Mouse (Mus musculus): ENCODE measurements around the gene Adm. TPM values are rescaled to one million over a fixed set of nuclear protein-coding genes. Genes with fewer than 3 reads are reported as not detected.
"Not testable (repeated sequence)": the region's sequence is repeated elsewhere in the genome, so short reads cannot be mapped to it uniquely, and the experiment has no call there.

Adm gene
- polyA plus RNA-seq (2012; fragmentation: generic; extraction: Trizol): 1.2 TPM

- no peak within 1 kb of the TSS for H3ac ChIP-seq (ENCODE audit: control insufficient read depth, insufficient read length)
- H3K79me2 ChIP-seq (ENCODE audit: control insufficient read depth, insufficient read depth): no peaks in the 10 kb centered on the region
- peak; percentile 64 for TF ChIP-seq POLR2AphosphoS2 (IDR thresholded peaks at IDR 0.05; ENCODE audit: insufficient read length, low read depth)
- peak; percentile 65 for TF ChIP-seq POLR2A (IDR thresholded peaks at IDR 0.05; ENCODE audit: insufficient read length, low read depth)
- no peak for TF ChIP-seq SRF (IDR thresholded peaks at IDR 0.05; ENCODE audit: control insufficient read depth, insufficient read length, low read depth)
- no peaks in the 10 kb centered on the region for H3K36me3 ChIP-seq (ENCODE audit: control insufficient read depth, insufficient read depth)
- peak within 1 kb of the TSS; percentile 56 for H3K4me2 ChIP-seq (ENCODE audit: low read depth)
- H3K4me3 ChIP-seq: peak within 1 kb of the TSS; percentile 20
- no peaks in the 10 kb centered on the region for H3K27me3 ChIP-seq (ENCODE audit: control insufficient read depth, insufficient read depth, insufficient read length)
Measured at GRCm38 (mm10) chr7:110627486-110628272, at the start of gene Adm. Gene Adm (plus strand): TSS chr7:110627661.

- no peak for TF ChIP-seq TCF12 (IDR thresholded peaks at IDR 0.05; ENCODE audit: insufficient read depth, poor library complexity, severe bottlenecking)
- TF ChIP-seq MAX (IDR thresholded peaks at IDR 0.05; ENCODE audit: low read depth): no peak
- no peak for TF ChIP-seq MYOD1 (IDR thresholded peaks at IDR 0.05; ENCODE audit: control insufficient read depth in 1 of 3, insufficient read length in 2 of 3, low read depth in 2 of 3)
- no peak for TF ChIP-seq E2F4 (IDR thresholded peaks at IDR 0.05; ENCODE audit: insufficient read depth)
- TF ChIP-seq USF1 (IDR thresholded peaks at IDR 0.05; ENCODE audit: low read depth): no peak
- TF ChIP-seq REST (IDR thresholded peaks at IDR 0.05; ENCODE audit: insufficient read depth, insufficient read length): no peak
- TF ChIP-seq POLR2AphosphoS2 (IDR thresholded peaks at IDR 0.05; ENCODE audit: insufficient read length, low read depth): no peak
- no peak for TF ChIP-seq CEBPB (IDR thresholded peaks at IDR 0.05; ENCODE audit: insufficient read depth, poor library complexity, severe bottlenecking)
- no peak for TF ChIP-seq TCF3 (IDR thresholded peaks at IDR 0.05; ENCODE audit: insufficient read length, low read depth)
- no peak for TF ChIP-seq SRF (IDR thresholded peaks at IDR 0.05; ENCODE audit: control insufficient read depth, insufficient read length, low read depth)
- TF ChIP-seq POLR2A (IDR thresholded peaks at IDR 0.05; ENCODE audit: insufficient read length, low read depth): no peak
- TF ChIP-seq MYOG (IDR thresholded peaks at IDR 0.05; ENCODE audit: control insufficient read depth in 1 of 3, insufficient read depth in 1 of 3, insufficient read length in 2 of 3, low read depth in 2 of 3): no peak
- Histone ChIP-seq H3ac (ENCODE audit: control insufficient read depth, insufficient read length) (no peak overlapping the region), H3K79me2 (ENCODE audit: control insufficient read depth, insufficient read depth) (peaks cover 10% of the 10 kb centered on the region), H3K27me3 (ENCODE audit: control insufficient read depth, insufficient read depth, insufficient read length) (no peaks in the 10 kb centered on the region), H3K36me3 (ENCODE audit: control insufficient read depth, insufficient read depth) (peaks cover 4% of the 10 kb centered on the region), H3K4me2 (ENCODE audit: low read depth) (no peak overlapping the region), H3K4me3 (no peak overlapping the region)
Measured at GRCm38 (mm10) chr7:110583705-110584104, 43.8 kb upstream of the Adm start.

GRCm38 (mm10) chr7:110584159-110584558 lies 43.3 kb upstream of the Adm start:
- Histone ChIP-seq H3K4me3 (no peak overlapping the region), H3K27me3 (ENCODE audit: control insufficient read depth, insufficient read depth, insufficient read length) (no peaks in the 10 kb centered on the region), H3K79me2 (ENCODE audit: control insufficient read depth, insufficient read depth) (peaks cover 10% of the 10 kb centered on the region), H3ac (ENCODE audit: control insufficient read depth, insufficient read length) (no peak overlapping the region), H3K4me2 (ENCODE audit: low read depth) (no peak overlapping the region), H3K36me3 (ENCODE audit: control insufficient read depth, insufficient read depth) (peaks cover 4% of the 10 kb centered on the region)
- TF ChIP-seq REST (IDR thresholded peaks at IDR 0.05; ENCODE audit: insufficient read depth, insufficient read length) (no peak), USF1 (IDR thresholded peaks at IDR 0.05; ENCODE audit: low read depth) (no peak), TCF3 (IDR thresholded peaks at IDR 0.05; ENCODE audit: insufficient read length, low read depth) (no peak), TCF12 (IDR thresholded peaks at IDR 0.05; ENCODE audit: insufficient read depth, poor library complexity, severe bottlenecking) (no peak), POLR2A (IDR thresholded peaks at IDR 0.05; ENCODE audit: insufficient read length, low read depth) (no peak)

GRCm38 (mm10) chr7:110585250-110585649 lies 42.2 kb upstream of the Adm start:
- no peaks in the 10 kb centered on the region for H3K27me3 ChIP-seq (ENCODE audit: control insufficient read depth, insufficient read depth, insufficient read length)
- peaks cover 4% of the 10 kb centered on the region for H3K36me3 ChIP-seq (ENCODE audit: control insufficient read depth, insufficient read depth)
- H3K79me2 ChIP-seq (ENCODE audit: control insufficient read depth, insufficient read depth): peaks cover 10% of the 10 kb centered on the region
- no peak overlapping the region for H3ac ChIP-seq (ENCODE audit: control insufficient read depth, insufficient read length)
- no peak for TF ChIP-seq SRF (IDR thresholded peaks at IDR 0.05; ENCODE audit: control insufficient read depth, insufficient read length, low read depth)
- no peak for TF ChIP-seq CEBPB (IDR thresholded peaks at IDR 0.05; ENCODE audit: insufficient read depth, poor library complexity, severe bottlenecking)
- no peak for TF ChIP-seq MYOG (IDR thresholded peaks at IDR 0.05; ENCODE audit: control insufficient read depth in 1 of 3, insufficient read depth in 1 of 3, insufficient read length in 2 of 3, low read depth in 2 of 3)
- no peak for TF ChIP-seq POLR2AphosphoS2 (IDR thresholded peaks at IDR 0.05; ENCODE audit: insufficient read length, low read depth)
- H3K4me2 ChIP-seq (ENCODE audit: low read depth): peak overlapping the region; percentile 38
- H3K4me3 ChIP-seq: no peak overlapping the region

- no peak overlapping the region for H3ac ChIP-seq (ENCODE audit: control insufficient read depth, insufficient read length)
- peaks cover 10% of the 10 kb centered on the region for H3K79me2 ChIP-seq (ENCODE audit: control insufficient read depth, insufficient read depth)
- H3K36me3 ChIP-seq (ENCODE audit: control insufficient read depth, insufficient read depth): peaks cover 4% of the 10 kb centered on the region
- H3K4me2 ChIP-seq (ENCODE audit: low read depth): no peak overlapping the region
- H3K27me3 ChIP-seq (ENCODE audit: control insufficient read depth, insufficient read depth, insufficient read length): no peaks in the 10 kb centered on the region
- TF ChIP-seq TCF3 (IDR thresholded peaks at IDR 0.05; ENCODE audit: insufficient read length, low read depth): no peak
- no peak for TF ChIP-seq TCF12 (IDR thresholded peaks at IDR 0.05; ENCODE audit: insufficient read depth, poor library complexity, severe bottlenecking)
- no peak overlapping the region for H3K4me3 ChIP-seq
Measured at GRCm38 (mm10) chr7:110587721-110588120, 39.7 kb upstream of the Adm start.

GRCm38 (mm10) chr7:110593991-110594390 lies 33.5 kb upstream of the Adm start:
- not testable (repeated sequence) for H3K36me3 ChIP-seq (ENCODE audit: control insufficient read depth, insufficient read depth); H3K27me3 ChIP-seq (ENCODE audit: control insufficient read depth, insufficient read depth, insufficient read length); H3K4me3 ChIP-seq; H3ac ChIP-seq (ENCODE audit: control insufficient read depth, insufficient read length); H3K4me2 ChIP-seq (ENCODE audit: low read depth)
- peaks cover 13% of the 10 kb centered on the region for H3K79me2 ChIP-seq (ENCODE audit: control insufficient read depth, insufficient read depth)

Data from myocyte (in vitro differentiated cells).